Mouse (Mus musculus): ENCODE data around the gene Ttc34. TPM values are rescaled to one million over a fixed set of nuclear protein-coding genes. Genes with fewer than 3 reads are reported as not detected.

The Ttc34 gene
- not detected for total RNA-seq (2022)

GRCm38 (mm10) chr4:154837170-154837569 lies at the start of gene Ttc34:
Gene Ttc34 (plus strand): TSS chr4:154837459.
- peak; percentile 25 to 31 for DNase-seq (ENCODE audit: low spot score in 2 of 2)

GRCm38 (mm10) chr4:154787960-154788702 lies 49.1 kb upstream of the Ttc34 start:
- DNase-seq (ENCODE audit: low spot score in 2 of 2) = no peak

- DNase-seq (ENCODE audit: low spot score in 2 of 2) = no peak
These were observed 45.4 kb upstream of the Ttc34 start for GRCm38 (mm10) chr4:154791894-154792293.

- no peak for DNase-seq (ENCODE audit: low spot score in 2 of 2)
These were observed 43.8 kb upstream of the Ttc34 start for GRCm38 (mm10) chr4:154793499-154793898.

GRCm38 (mm10) chr4:154797834-154798233 lies 39.4 kb upstream of the Ttc34 start:
- no peak for DNase-seq (ENCODE audit: low spot score in 2 of 2)

GRCm38 (mm10) chr4:154800543-154800942 lies 36.7 kb upstream of the Ttc34 start:
- no peak for DNase-seq (ENCODE audit: low spot score in 2 of 2)

GRCm38 (mm10) chr4:154802210-154802609 lies 35.0 kb upstream of the Ttc34 start:
- no peak for DNase-seq (ENCODE audit: low spot score in 2 of 2)

- peak; percentile 16 to 17 for DNase-seq (ENCODE audit: low spot score in 2 of 2)
These were observed 11.6 kb upstream of the Ttc34 start for GRCm38 (mm10) chr4:154825662-154826061.

- DNase-seq (ENCODE audit: low spot score in 2 of 2) = no peak
These were observed 11.0 kb upstream of the Ttc34 start for GRCm38 (mm10) chr4:154826224-154826623.

GRCm38 (mm10) chr4:154827181-154827580 lies 10.1 kb upstream of the Ttc34 start:
- peak; percentile 24 to 36 for DNase-seq (ENCODE audit: low spot score in 2 of 2)

- DNase-seq (ENCODE audit: low spot score in 2 of 2) = no peak
These were observed 9.2 kb upstream of the Ttc34 start for GRCm38 (mm10) chr4:154827861-154828610.

GRCm38 (mm10) chr4:154831915-154832573 lies 5.2 kb upstream of the Ttc34 start:
- no peak for DNase-seq (ENCODE audit: low spot score in 2 of 2)

- DNase-seq (ENCODE audit: low spot score in 2 of 2) = no peak
These were observed 910 bp upstream of the Ttc34 start for GRCm38 (mm10) chr4:154836183-154836915.

GRCm38 (mm10) chr4:154838741-154839140 lies 1.5 kb downstream of the Ttc34 start:
- DNase-seq (ENCODE audit: low spot score in 2 of 2) = no peak

GRCm38 (mm10) chr4:154839406-154839805 lies 2.1 kb downstream of the Ttc34 start:
- no peak for DNase-seq (ENCODE audit: low spot score in 2 of 2)

GRCm38 (mm10) chr4:154852696-154853095 lies 15.4 kb downstream of the Ttc34 start:
- no peak for DNase-seq (ENCODE audit: low spot score in 2 of 2)

- no peak for DNase-seq (ENCODE audit: low spot score in 2 of 2)
These were observed 16.6 kb downstream of the Ttc34 start for GRCm38 (mm10) chr4:154853881-154854280.

- DNase-seq (ENCODE audit: low spot score in 2 of 2) = peak in 1 of 2 experiments; percentile 1
These were observed 17.6 kb downstream of the Ttc34 start for GRCm38 (mm10) chr4:154854676-154855345.

- peak; percentile 39 to 59 for DNase-seq (ENCODE audit: low spot score in 2 of 2)
These were observed 18.6 kb downstream of the Ttc34 start for GRCm38 (mm10) chr4:154855721-154856479.

- no peak for DNase-seq (ENCODE audit: low spot score in 2 of 2)
These were observed 19.2 kb downstream of the Ttc34 start for GRCm38 (mm10) chr4:154856480-154856837.

Data from gastrocnemius, adult 8-10 months (tissue).